Mouse (Mus musculus): ENCODE results near the gene Gm47189.
"Not testable (repeated sequence)": the region's sequence is repeated elsewhere in the genome, so short reads cannot be mapped to it uniquely, and the experiment has no call there.

Gene Gm47189

GRCm38 (mm10) chr14:41772341-41772740, at the start of gene Gm47189:
TSS of gene Gm47189 (minus strand) at chr14:41772441.
- in situ Hi-C loops (cut with MseI, MboI), result not testable (repeated sequence)

GRCm38 (mm10) chr14:41755931-41756330, 16.3 kb downstream of the Gm47189 start:
- in situ Hi-C loops (cut with MseI, MboI), result not testable (repeated sequence)

GRCm38 (mm10) chr14:41750514-41750913, 21.7 kb downstream of the Gm47189 start, which contains the start of gene Gm7929:
TSS of gene Gm7929 (minus strand) at chr14:41750614.
- in situ Hi-C loops (cut with MseI, MboI), result not testable (repeated sequence)

GRCm38 (mm10) chr14:41723437-41723836, 48.8 kb downstream of the Gm47189 start:
- in situ Hi-C loops (cut with MseI, MboI), result not testable (repeated sequence)

- in situ Hi-C loops (cut with MseI, MboI), result not testable (repeated sequence)
These were observed 55.1 kb downstream of the Gm47189 start for GRCm38 (mm10) chr14:41717180-41717579.
